Mouse (Mus musculus) neutrophil, adult 59 days (primary cell): ENCODE results near the gene Cdh22. TPM values are rescaled to one million over a fixed set of nuclear protein-coding genes. Genes with fewer than 3 reads are reported as not detected.

Experiments
- total RNA-seq, 2 experiments: library from RNA; stranded (reverse); gene quantifications; 1 replicate in 1 of 2; 2 replicates in 1 of 2; pipeline ENCODE4 v1.2.4; 2023

Cdh22 gene
- total RNA-seq, result not detected

DNA sequence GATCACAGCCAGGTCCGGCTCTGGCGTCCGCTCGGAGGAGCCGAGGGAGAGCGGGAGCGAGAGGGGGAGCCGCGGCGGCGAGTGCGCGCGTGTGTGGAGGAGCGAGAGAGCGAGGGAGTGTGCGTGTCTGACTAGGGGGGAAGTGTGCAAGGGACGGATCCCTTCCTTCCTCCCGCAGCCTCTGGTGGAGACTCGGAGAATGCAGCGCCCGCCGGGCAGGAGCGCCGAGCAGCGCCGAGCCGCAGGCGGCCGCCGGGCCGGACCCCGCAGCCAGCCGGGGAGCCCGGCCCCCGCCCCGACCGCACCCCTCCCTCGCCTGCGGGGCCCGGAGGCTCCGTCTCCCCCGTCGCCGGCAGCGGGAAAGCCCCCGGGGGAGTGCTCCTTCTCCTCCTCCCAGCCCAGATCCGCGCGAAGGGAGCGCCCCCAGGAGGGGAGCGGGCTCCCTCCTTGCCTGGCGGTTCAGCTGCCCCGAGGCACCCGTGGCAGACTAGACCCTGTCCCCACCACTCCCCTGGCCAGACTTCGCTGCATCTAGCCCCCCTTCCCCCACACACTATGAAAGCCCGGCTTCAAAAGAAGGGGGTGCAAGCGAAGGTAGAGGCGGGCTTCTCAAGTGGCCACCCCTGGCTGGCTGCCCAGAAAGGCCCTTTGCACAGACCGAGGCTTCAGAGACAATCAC is at the start of gene Cdh22:
Cdh22 (minus strand) TSS at position 241 of the 679 bp plus-strand sequence.

DNA sequence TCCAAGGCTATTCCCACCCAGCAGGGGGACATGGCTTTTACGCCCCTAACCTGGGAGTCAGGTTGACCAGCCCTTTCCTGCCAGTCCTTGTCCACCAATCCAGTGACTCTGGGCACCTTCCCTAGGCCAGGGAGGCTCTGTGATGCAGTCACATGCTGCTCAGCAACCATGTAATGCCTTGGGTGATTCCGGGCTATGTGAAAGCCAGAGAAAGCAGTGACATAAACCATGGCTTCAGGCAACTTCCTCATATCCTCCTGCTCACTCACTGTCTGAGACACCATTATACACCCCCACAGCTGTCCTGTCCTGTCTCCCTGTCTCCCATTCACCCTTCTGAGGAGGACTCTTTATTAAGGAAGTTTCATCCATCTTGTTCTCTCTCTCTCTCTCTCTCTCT is 144.0 kb downstream of the Cdh22 start, which contains the start of gene 1700025C18Rik:
1700025C18Rik (minus strand) TSS at position 101 of the 400 bp plus-strand sequence.

Other genes starting within 250 kb of the Cdh22 start
- 10 to 100 TPM; 17.1 to 22.2 TPM for gene Ncoa5, start 200.0 kb downstream of the Cdh22 start, total RNA-seq
- gene Cd40, start 179.2 kb downstream of the Cdh22 start, total RNA-seq, result 1 to 10 TPM; 5.8 to 8.5 TPM
- not detected for gene 1700025C18Rik, start 144.1 kb downstream of the Cdh22 start, total RNA-seq
- gene Slc35c2, start 53.0 kb upstream of the Cdh22 start, total RNA-seq, result 10 to 100 TPM; 80.9 to 85.3 TPM
- 10 to 100 TPM; 54.9 to 74.8 TPM for gene Elmo2, start 91.6 kb upstream of the Cdh22 start, total RNA-seq
- gene Zfp663, start 133.9 kb upstream of the Cdh22 start, total RNA-seq, result not detected
- gene Zfp334, start 153.4 kb upstream of the Cdh22 start, total RNA-seq, result not detected
- under 1 TPM; 0.11 to 0.15 TPM for gene Ocstamp, start 165.6 kb upstream of the Cdh22 start, total RNA-seq
- under 1 TPM; 0.57 to 0.67 TPM for gene Slc13a3, start 238.4 kb upstream of the Cdh22 start, total RNA-seq